Mouse (Mus musculus) urinary bladder, postnatal 25 days (tissue): ENCODE results near the gene Polr3b.

Experiments used
- DNase-seq: peaks from one replicate; pipeline ENCODE4 v3.0.0; 2022; ENCODE audit warnings: low spot score

Gene Polr3b

GRCm38 (mm10) chr10:84610783-84611182 lies 11.3 kb upstream of the Polr3b start:
- DNase-seq = no peak

GRCm38 (mm10) chr10:84611664-84612063 lies 10.4 kb upstream of the Polr3b start:
- DNase-seq = no peak

GRCm38 (mm10) chr10:84612281-84612680 lies 9.8 kb upstream of the Polr3b start:
- DNase-seq = no peak

GRCm38 (mm10) chr10:84613366-84613765 lies 8.7 kb upstream of the Polr3b start:
- no peak for DNase-seq

- no peak for DNase-seq
Measured at GRCm38 (mm10) chr10:84615076-84615475, 7.0 kb upstream of the Polr3b start.

DNA sequence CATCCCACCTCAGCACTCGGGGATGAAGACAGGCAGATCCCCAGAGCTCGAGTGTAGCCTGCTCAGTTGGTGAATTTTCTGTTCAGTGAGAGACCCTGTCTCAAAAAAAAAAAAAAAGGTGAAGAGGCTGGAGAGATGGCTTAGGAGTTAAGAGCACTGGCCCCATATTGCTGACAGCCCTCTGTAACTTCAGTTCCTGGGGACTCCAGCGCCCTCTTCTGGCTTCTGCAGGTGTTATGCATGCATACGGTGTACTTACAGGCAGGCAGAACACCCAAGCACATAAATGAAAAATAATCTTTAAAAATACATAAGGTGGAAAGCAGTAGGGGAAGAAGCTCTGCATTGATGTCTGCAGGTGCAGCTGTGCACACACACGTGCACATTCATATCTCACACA lies 9.1 kb downstream of the Polr3b start:
- no peak for DNase-seq

GRCm38 (mm10) chr10:84632005-84632404 lies 9.9 kb downstream of the Polr3b start:
- DNase-seq = no peak

- no peak for DNase-seq
Measured at GRCm38 (mm10) chr10:84636656-84637055, 14.6 kb downstream of the Polr3b start.

GRCm38 (mm10) chr10:84638382-84638781 lies 16.3 kb downstream of the Polr3b start:
- no peak for DNase-seq

- DNase-seq = no peak
Measured at GRCm38 (mm10) chr10:84639525-84640287, 17.6 kb downstream of the Polr3b start.

DNA sequence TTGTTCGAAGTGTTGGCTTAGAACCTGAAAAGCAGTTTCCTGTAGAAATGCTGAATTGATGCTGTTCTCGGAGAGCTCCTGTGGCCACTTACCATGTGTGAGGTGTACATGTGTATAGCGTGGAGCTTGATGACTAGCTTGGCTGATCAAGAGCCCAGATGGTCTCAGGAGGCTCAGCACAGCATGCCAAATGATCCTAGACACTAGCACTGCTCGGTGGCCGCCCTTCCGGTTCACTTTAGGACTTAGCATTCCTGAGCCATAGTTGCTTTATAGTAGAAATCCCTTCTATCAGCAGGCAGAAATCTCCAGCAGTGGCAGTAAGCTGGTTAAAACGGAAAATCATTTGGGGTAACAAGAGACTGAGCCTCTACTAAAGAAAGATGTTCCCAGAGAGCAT lies 18.8 kb downstream of the Polr3b start:
- DNase-seq = no peak

DNA sequence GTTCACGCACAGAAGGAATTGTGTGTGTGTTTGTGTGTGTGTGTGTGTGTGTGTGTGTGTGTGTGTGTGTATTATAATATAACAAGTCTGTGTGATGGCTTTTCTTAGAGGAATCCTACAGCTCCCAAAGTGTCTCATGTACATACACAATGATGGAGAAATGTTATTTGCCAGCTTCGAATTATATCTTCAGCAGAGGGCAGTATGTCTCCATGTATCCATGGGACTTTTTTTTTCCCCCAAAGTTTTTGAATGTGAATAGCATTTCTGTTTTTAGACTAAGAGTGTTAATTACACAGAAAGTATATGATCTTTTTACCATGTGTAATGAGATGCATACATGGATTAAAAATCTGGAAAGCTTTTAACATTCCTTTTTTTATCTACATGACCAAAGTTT lies 19.5 kb downstream of the Polr3b start:
- DNase-seq = no peak

GRCm38 (mm10) chr10:84645940-84646339 lies 23.8 kb downstream of the Polr3b start:
- DNase-seq = no peak

- no peak for DNase-seq
Measured at GRCm38 (mm10) chr10:84646506-84647102, 24.5 kb downstream of the Polr3b start.

GRCm38 (mm10) chr10:84647264-84647663 lies 25.2 kb downstream of the Polr3b start:
- DNase-seq = no peak

DNA sequence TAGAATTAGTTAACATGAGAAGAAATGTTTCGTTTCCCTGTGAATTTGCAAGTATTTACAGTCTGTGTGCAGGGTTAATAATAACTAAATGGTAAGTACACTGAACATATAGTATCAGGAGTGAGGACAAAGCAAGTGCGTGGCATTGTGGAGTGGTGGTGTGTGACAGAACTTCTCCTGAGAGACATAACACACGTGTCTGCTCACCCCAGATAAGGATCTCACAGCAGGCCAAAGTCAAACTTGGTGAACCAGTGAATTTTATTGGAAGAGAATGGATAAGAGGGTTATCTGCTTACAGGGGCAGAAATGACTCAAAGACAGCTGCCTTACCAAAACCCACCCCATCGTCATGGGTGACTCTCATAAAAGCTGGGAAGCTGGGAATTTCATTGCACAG lies 26.8 kb downstream of the Polr3b start:
- no peak for DNase-seq

GRCm38 (mm10) chr10:84654029-84654428 lies 31.9 kb downstream of the Polr3b start:
- no peak for DNase-seq

GRCm38 (mm10) chr10:84654731-84655130 lies 32.6 kb downstream of the Polr3b start:
- no peak for DNase-seq

DNA sequence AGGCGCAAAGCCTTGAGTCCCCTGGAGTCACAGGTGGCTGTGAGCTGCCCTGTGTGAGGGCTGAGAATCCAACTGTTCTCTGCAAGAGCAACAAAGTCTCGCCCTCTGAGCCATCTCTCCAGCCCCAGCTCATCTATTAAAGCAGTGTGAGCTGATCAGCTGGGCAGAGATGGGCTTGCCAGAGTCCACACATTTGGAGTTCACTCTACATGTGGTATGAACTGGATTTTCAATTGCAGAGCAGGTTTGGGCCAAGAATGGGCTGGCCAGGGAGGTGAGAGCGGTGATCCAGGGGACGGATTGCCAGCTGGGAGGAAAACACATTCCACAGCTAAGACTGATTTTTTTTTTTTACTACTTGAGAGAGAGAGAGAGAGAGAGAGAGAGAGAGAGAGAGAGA lies 34.5 kb downstream of the Polr3b start:
- DNase-seq = no peak

DNA sequence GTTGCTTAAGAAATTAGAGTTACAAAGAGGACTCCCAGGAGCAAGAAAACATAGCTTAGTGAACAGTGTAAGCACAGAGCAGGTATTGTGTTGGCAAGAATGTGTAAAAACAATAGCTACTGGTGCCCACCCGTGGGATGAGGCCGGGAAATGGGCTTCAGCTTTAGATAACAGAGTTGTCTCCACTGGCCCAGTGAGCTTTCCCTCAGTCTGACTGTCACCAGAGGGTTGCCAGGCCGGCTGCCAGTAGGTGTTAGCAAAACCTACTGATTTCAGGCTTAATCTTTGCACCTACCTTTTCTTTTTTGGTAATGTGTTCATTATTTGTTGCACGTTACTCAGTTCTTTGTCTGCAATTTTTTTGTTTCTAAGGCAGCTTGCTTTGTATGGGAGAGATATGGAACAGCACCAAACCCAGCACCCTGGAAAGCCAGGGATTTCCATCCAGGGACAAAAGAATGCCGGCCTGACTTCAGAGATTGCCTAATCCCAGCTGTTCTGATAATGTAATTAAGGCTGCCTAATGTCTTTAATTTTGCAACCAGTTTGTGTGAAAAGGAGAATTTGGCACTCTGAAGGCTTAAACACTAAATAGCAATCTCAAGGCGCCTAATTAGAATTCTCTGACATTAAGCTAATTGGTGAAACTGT lies 35.5 kb downstream of the Polr3b start:
- DNase-seq = no peak

- no peak for DNase-seq
Measured at GRCm38 (mm10) chr10:84658088-84658848, 36.2 kb downstream of the Polr3b start.

DNA sequence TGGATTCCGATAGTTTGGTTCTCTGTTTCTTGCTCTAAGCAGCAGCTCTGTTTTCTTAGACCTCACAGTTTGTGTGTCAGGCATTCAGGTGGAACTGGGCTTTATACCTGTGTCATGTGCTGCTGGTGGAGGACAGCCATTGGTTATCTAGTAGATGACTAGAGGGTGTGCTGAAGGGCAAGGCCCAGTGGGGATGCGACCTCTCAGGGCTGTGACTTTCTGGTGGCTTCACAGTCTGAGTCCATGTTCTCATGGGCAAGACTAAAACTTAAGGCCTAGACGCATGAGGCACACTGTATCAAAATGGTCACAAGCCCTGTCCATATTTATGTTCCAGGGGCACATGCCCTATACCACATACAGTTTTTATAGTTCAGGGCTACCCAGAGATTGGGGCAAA lies 37.2 kb downstream of the Polr3b start:
- no peak for DNase-seq

DNA sequence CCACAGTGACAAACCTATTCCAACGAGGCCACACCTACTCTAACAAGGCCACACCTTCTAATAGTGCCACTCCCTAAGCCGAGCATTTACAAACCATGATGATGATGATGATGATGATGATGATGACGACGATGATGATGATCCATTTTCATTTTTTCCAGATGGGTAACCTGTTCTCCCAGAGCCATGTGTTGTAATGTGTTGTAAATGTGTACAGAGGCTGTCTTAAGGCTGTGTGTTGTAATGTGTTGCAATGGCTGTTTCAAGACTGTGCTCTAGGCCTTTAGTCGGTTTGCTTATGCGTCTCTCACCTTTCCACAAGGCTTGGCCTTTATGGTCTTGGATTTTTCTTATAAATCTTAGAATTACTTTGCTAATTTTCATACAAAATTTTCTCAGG lies 40.0 kb downstream of the Polr3b start:
- no peak for DNase-seq
